Mouse (Mus musculus) CH12.LX (cell line): Measurements from ENCODE around the gene Epha2. TPM values are rescaled to one million over a fixed set of nuclear protein-coding genes. Genes with fewer than 3 reads are reported as not detected.

Experiments used
- DNase-seq: peaks from one replicate; pipeline ENCODE4 v3.0.0-alpha.2; 2013; ENCODE audit errors: extremely low read depth
- H3K27ac ChIP-seq: 2 replicates; pipeline ENCODE4 v1.5.1; 2012; ENCODE audit warnings: low read depth, mild to moderate bottlenecking, control low read depth, moderate library complexity; ENCODE audit not compliant: insufficient read depth
- H3K27me3 ChIP-seq: replicated peaks from 2 replicates; pipeline ENCODE3; 2012; ENCODE audit warnings: inconsistent platforms
- H3K36me3 ChIP-seq, 2 experiments: replicated peaks in 1 of 2; 2 replicates each; pipeline versions ENCODE3 to v1.6.1; 2012; ENCODE audit warnings: inconsistent platforms in 1 of 2, low read length in 1 of 2, mild to moderate bottlenecking in 1 of 2, mixed read lengths in 1 of 2, moderate library complexity in 1 of 2; ENCODE audit not compliant: control insufficient read depth in 1 of 2, insufficient read depth in 1 of 2
- H3K4me1 ChIP-seq, 2 experiments: 2 replicates each; pipeline ENCODE4 v1.6.1; 2012; ENCODE audit warnings: inconsistent platforms in 1 of 2, moderate library complexity in 1 of 2; ENCODE audit not compliant: insufficient read depth in 2 of 2, control insufficient read depth in 1 of 2
- H3K4me2 ChIP-seq: 2 replicates; pipeline ENCODE4 v1.6.1; 2012; ENCODE audit warnings: low read depth, mild to moderate bottlenecking, control low read depth; ENCODE audit not compliant: poor library complexity, insufficient read depth, severe bottlenecking
- H3K4me3 ChIP-seq, 3 experiments: fragments of 150-350 bp in 1 of 3; sonication (generic) in 1 of 3; replicated peaks in 1 of 3; 2 replicates each; pipeline versions ENCODE3 to v1.5.1; 2011 to 2012; ENCODE audit warnings: low read depth in 2 of 3, low read length in 2 of 3, mild to moderate bottlenecking in 2 of 3, moderate library complexity in 2 of 3, control low read depth in 1 of 3, improper control_type of control experiment in 1 of 3, inconsistent platforms in 1 of 3, mixed read lengths in 1 of 3; ENCODE audit not compliant: poor library complexity in 1 of 3
- H3K79me2 ChIP-seq: replicated peaks from 2 replicates; pipeline ENCODE4 v1.6.1; 2012; ENCODE audit warnings: mild to moderate bottlenecking, moderate library complexity; ENCODE audit not compliant: control insufficient read depth, poor library complexity, insufficient read depth, severe bottlenecking; ENCODE audit errors: extremely low read depth
- H3K9ac ChIP-seq: 2 replicates; pipeline ENCODE4 v1.6.1; 2012; ENCODE audit warnings: low read depth, mild to moderate bottlenecking, control low read depth, moderate library complexity; ENCODE audit not compliant: insufficient read depth
- H3K9me3 ChIP-seq: replicated peaks from 2 replicates; pipeline ENCODE3; 2012; ENCODE audit warnings: low read length, inconsistent platforms, mixed read lengths
- BHLHE40 ChIP-seq: IDR thresholded peaks from 2 replicates; pipeline ENCODE4 v1.6.1; 2011; ENCODE audit warnings: mild to moderate bottlenecking, low read depth, low read length, improper control_type of control experiment
- CHD1 ChIP-seq: IDR thresholded peaks from 2 replicates; pipeline ENCODE4 v1.6.1; 2012; ENCODE audit warnings: low read depth, low read length, improper control_type of control experiment, inconsistent platforms
- CHD2 ChIP-seq: IDR thresholded peaks from 2 replicates; pipeline ENCODE4 v1.6.1; 2011; ENCODE audit warnings: low read length, improper control_type of control experiment
- E2F4 ChIP-seq: IDR thresholded peaks from 2 replicates; pipeline ENCODE4 v1.6.1; 2011; ENCODE audit warnings: low read depth, low read length, improper control_type of control experiment; ENCODE audit not compliant: insufficient replicate concordance
- ELF1 ChIP-seq: IDR thresholded peaks from 2 replicates; pipeline ENCODE4 v1.6.1; 2014; ENCODE audit warnings: low read depth, mild to moderate bottlenecking, inconsistent platforms, low read length, improper control_type of control experiment
- HCFC1 ChIP-seq: IDR thresholded peaks from 2 replicates; pipeline ENCODE4 v1.6.1; 2012; ENCODE audit warnings: low read depth, mild to moderate bottlenecking, inconsistent platforms, low read length, improper control_type of control experiment
- IRF4 ChIP-seq: IDR thresholded peaks from 2 replicates; pipeline ENCODE4 v1.6.1; 2014; ENCODE audit warnings: low read depth, mild to moderate bottlenecking, inconsistent platforms, low read length, improper control_type of control experiment
- JUN ChIP-seq: IDR thresholded peaks from 2 replicates; pipeline ENCODE4 v1.6.1; 2011; ENCODE audit warnings: low read depth, mild to moderate bottlenecking, low read length, improper control_type of control experiment, moderate library complexity; ENCODE audit not compliant: insufficient read depth
- MYC ChIP-seq: IDR thresholded peaks from 2 replicates; pipeline ENCODE4 v1.6.1; 2011; ENCODE audit warnings: low read depth, mild to moderate bottlenecking, improper control_type of control experiment, low read length
- NRF1 ChIP-seq: IDR thresholded peaks from 2 replicates; pipeline ENCODE4 v1.6.1; 2014; ENCODE audit warnings: low read depth, mild to moderate bottlenecking, inconsistent platforms, low read length, improper control_type of control experiment, moderate library complexity
- POLR2A ChIP-seq: IDR thresholded peaks from 2 replicates; pipeline ENCODE4 v1.6.1; 2011; ENCODE audit warnings: low read depth, mild to moderate bottlenecking, improper control_type of control experiment, low read length
- POLR2AphosphoS2 ChIP-seq: IDR thresholded peaks from 2 replicates; pipeline ENCODE4 v1.6.1; 2011; ENCODE audit warnings: low read depth, low read length, improper control_type of control experiment
- RAD21 ChIP-seq: IDR thresholded peaks from 2 replicates; pipeline ENCODE4 v1.6.1; 2011; ENCODE audit warnings: low read depth, mild to moderate bottlenecking, low read length, improper control_type of control experiment, moderate library complexity
- SMC3 ChIP-seq: IDR thresholded peaks from 2 replicates; pipeline ENCODE4 v1.6.1; 2011; ENCODE audit warnings: low read depth, low read length, improper control_type of control experiment
- UBTF ChIP-seq: IDR thresholded peaks from 2 replicates; pipeline ENCODE4 v1.6.1; 2012; ENCODE audit warnings: low read depth, mild to moderate bottlenecking, inconsistent platforms, low read length, improper control_type of control experiment, moderate library complexity
- USF1 ChIP-seq: IDR thresholded peaks from 2 replicates; pipeline ENCODE4 v1.6.1; 2014; ENCODE audit warnings: low read depth, mild to moderate bottlenecking, inconsistent platforms, low read length, improper control_type of control experiment
- ZMIZ1 ChIP-seq: IDR thresholded peaks from 2 replicates; pipeline ENCODE4 v1.6.1; 2012; ENCODE audit warnings: low read depth, mild to moderate bottlenecking, inconsistent platforms, low read length, improper control_type of control experiment
- ZNF384 ChIP-seq: IDR thresholded peaks from 2 replicates; pipeline ENCODE4 v1.6.1; 2012; ENCODE audit warnings: low read depth, low read length, improper control_type of control experiment, inconsistent platforms
- dilution Hi-C: fragments of 300-500 bp; cut with MboI; formaldehyde crosslinking; loops from 2 replicates; pipeline ENCODE4 v1.14.3; 2020; ENCODE audit warnings: low sequenced_read_pairs; ENCODE audit not compliant: extremely low pct_unique_long_range_greater_than_20kb, extremely low pct_ligation_motif_present
- in situ Hi-C: fragments of 300-500 bp; cut with MboI; formaldehyde crosslinking; loops from 3 replicates; pipeline ENCODE4 v1.14.3; 2019; ENCODE audit warnings: low sequenced_read_pairs, low pct_ligation_motif_present, low pct_unique_long_range_greater_than_20kb, mixed read lengths
- polyA plus RNA-seq: library from polyadenylated mRNA; unstranded; fragments of >175 nt; gene quantifications from 2 replicates; pipeline ENCODE4 v1.2.1, GENCODE M21; 2012; ENCODE audit warnings: low read depth; ENCODE audit not compliant: insufficient read length
- total RNA-seq, 2 experiments: library from RNA; depleted of rRNA; stranded (reverse); fragments of 300-350 nt in 1 of 2; fragments of >200 nt in 1 of 2; gene quantifications; 2 replicates each; pipeline ENCODE4 v1.2.3; 2012 to 2014

Gene Epha2
- total and polyA plus RNA-seq, 3 experiments, result 0.55 to 0.81 (median 0.67) TPM

- Histone ChIP-seq H3K27ac (no peak overlapping the region), H3K4me3 (no peak overlapping the region), H3K27me3 (peaks cover 94% of the 10 kb centered on the region), H3K9me3 (peaks cover 8% of the 10 kb centered on the region), H3K9ac (no peak overlapping the region), H3K4me1 (peaks cover 18 to 37% of the 10 kb centered on the region in 2 experiments), H3K4me2 (no peak overlapping the region), H3K36me3 (no peaks in the 10 kb centered on the region), H3K79me2 (no peaks in the 10 kb centered on the region)
- dilution Hi-C loops (no loop called here), in situ Hi-C loops (no loop called here)
- TF ChIP-seq POLR2A (no peak), UBTF (no peak), IRF4 (no peak), ZNF384 (no peak), CHD1 (no peak), JUN (no peak), CHD2 (no peak), HCFC1 (no peak), POLR2AphosphoS2 (no peak), BHLHE40 (no peak), E2F4 (no peak), RAD21 (no peak), ZMIZ1 (no peak), SMC3 (no peak), USF1 (no peak)
- no peak for DNase-seq
Observed at GRCm38 (mm10) chr4:141291571-141292375, 9.3 kb upstream of the Epha2 start.

DNA sequence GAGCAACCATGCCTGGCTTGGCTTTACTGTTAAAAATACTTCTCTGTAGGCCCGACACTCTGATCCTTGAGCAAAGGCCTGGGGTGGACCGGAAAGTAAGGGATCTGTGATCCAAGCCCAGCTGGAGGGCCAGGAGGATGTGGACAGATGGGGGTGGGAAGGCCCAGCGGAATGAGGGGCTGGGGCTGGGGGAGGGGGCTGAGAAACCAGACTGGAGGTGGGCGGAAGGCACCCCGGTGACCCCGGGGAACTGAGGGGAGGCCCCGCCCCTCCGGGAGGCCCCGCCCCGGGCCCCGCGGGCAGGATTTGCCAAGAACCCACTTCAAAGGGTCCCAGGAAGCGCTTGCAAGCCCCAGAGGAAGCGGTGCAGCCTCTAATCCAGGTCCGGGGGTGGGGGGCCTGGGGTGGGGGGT, 5.3 kb upstream of the Epha2 start:
- dilution Hi-C loops, result no loop called here
- no peak for DNase-seq
- peaks cover 90% of the 10 kb centered on the region for H3K27me3 ChIP-seq
- no peak overlapping the region for H3K4me3 ChIP-seq
- peaks cover 17 to 28% of the 10 kb centered on the region in 2 experiments for H3K4me1 ChIP-seq
- no peaks in the 10 kb centered on the region for H3K36me3 ChIP-seq
- in situ Hi-C loops, result no loop called here
- no peak overlapping the region for H3K4me2 ChIP-seq
- no peak overlapping the region for H3K27ac ChIP-seq
- no peak for TF ChIP-seq MYC
- no peak for TF ChIP-seq RAD21
- no peak for TF ChIP-seq NRF1
- TF ChIP-seq E2F4, result no peak
- TF ChIP-seq ELF1, result no peak
- no peak overlapping the region for H3K9ac ChIP-seq
- H3K9me3 ChIP-seq, result no peaks in the 10 kb centered on the region
- H3K79me2 ChIP-seq, result no peaks in the 10 kb centered on the region
